Mouse (Mus musculus) C2C12 (cell line): ENCODE data around the gene Mgmt. TPM values are rescaled to one million over a fixed set of nuclear protein-coding genes. Genes with fewer than 3 reads are reported as not detected.

Experiments used
- H3K27me3 ChIP-seq: one replicate; pipeline ENCODE4 v1.6.1; 2011; ENCODE audit not compliant: control insufficient read depth, insufficient read depth, insufficient read length
- H3K36me3 ChIP-seq: one replicate; pipeline ENCODE4 v1.6.1; 2011; ENCODE audit not compliant: control insufficient read depth, insufficient read depth
- H3K4me3 ChIP-seq: one replicate; pipeline ENCODE4 v1.5.1; 2011; ENCODE audit warnings: mild to moderate bottlenecking, control low read depth; ENCODE audit not compliant: poor library complexity, insufficient read depth, severe bottlenecking
- H3K79me2 ChIP-seq: one replicate; pipeline ENCODE4 v1.6.1; 2011; ENCODE audit not compliant: control insufficient read depth, insufficient read depth
- H3K79me3 ChIP-seq: one replicate; pipeline ENCODE4 v1.6.1; 2011; ENCODE audit warnings: low read depth, control low read depth
- H3ac ChIP-seq: one replicate; pipeline ENCODE3; 2011; ENCODE audit warnings: low read depth; ENCODE audit not compliant: control insufficient read depth, insufficient read length
- CEBPB ChIP-seq: IDR thresholded peaks from one replicate; pipeline ENCODE4 v1.6.1; 2011; ENCODE audit warnings: low read depth, mild to moderate bottlenecking, control low read depth, moderate library complexity
- CTCF ChIP-seq: IDR thresholded peaks from one replicate; pipeline ENCODE4 v1.5.1; 2011; ENCODE audit not compliant: control insufficient read depth, insufficient read depth, insufficient read length
- FOSL1 ChIP-seq: IDR thresholded peaks from one replicate; pipeline ENCODE4 v1.8.0; 2011; ENCODE audit warnings: mild to moderate bottlenecking, low read length; ENCODE audit not compliant: poor library complexity, insufficient read depth, severe bottlenecking
- MAX ChIP-seq: IDR thresholded peaks from one replicate; pipeline ENCODE4 v1.6.1; 2011; ENCODE audit warnings: mild to moderate bottlenecking, control low read depth
- MYOD1 ChIP-seq: IDR thresholded peaks from one replicate; pipeline ENCODE4 v1.6.1; 2011; ENCODE audit warnings: low read depth; ENCODE audit not compliant: control insufficient read depth, insufficient read length
- MYOG ChIP-seq: IDR thresholded peaks from one replicate; pipeline ENCODE4 v1.6.1; 2011; ENCODE audit not compliant: control insufficient read depth, insufficient read length; ENCODE audit errors: extremely low read depth
- USF1 ChIP-seq: IDR thresholded peaks from one replicate; pipeline ENCODE4 v1.6.1; 2011; ENCODE audit warnings: low read depth, mild to moderate bottlenecking, control low read depth, moderate library complexity
- polyA plus RNA-seq: library from polyadenylated mRNA; unstranded; fragments of >200 nt; fragmentation: generic; extraction: Trizol; gene quantifications from one replicate; pipeline ENCODE4 v1.2.1, GENCODE M21; 2012; ENCODE audit warnings: missing spikeins

The Mgmt gene
- polyA plus RNA-seq, 1 experiment, result 1.9 TPM

DNA sequence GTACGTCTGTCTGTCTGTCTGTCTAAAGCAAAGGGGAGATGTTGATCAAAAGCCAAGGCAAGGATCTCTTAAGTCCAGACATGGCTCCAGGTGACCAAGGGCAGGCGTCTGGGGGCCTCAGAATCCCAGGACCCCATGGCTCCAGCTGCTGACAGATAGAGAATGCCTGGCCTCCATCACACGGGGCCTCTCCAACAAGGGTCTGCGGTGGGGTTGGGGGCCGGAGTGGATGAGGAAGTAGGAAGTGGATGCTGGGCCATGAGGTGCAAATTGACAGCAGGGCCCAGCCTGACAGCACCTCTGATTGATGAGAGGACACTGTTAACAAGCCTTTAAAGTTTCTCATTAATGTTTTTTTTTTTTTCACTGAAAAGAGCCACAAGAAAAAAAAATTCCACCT lies 237.5 kb downstream of the Mgmt start:
- no peak for TF ChIP-seq CTCF
- TF ChIP-seq CEBPB, result no peak
- no peak for TF ChIP-seq USF1
- TF ChIP-seq FOSL1, result no peak
- no peak for TF ChIP-seq MYOD1
- TF ChIP-seq MAX, result no peak
- no peak for TF ChIP-seq MYOG
- Histone ChIP-seq H3K36me3 (no peaks in the 10 kb centered on the region), H3ac (no peak overlapping the region), H3K27me3 (no peaks in the 10 kb centered on the region), H3K4me3 (no peak overlapping the region), H3K79me3 (no peaks in the 10 kb centered on the region), H3K79me2 (no peaks in the 10 kb centered on the region)

GRCm38 (mm10) chr7:137138101-137138500 lies 243.7 kb downstream of the Mgmt start:
- Histone ChIP-seq H3K79me2 (no peaks in the 10 kb centered on the region), H3K4me3 (no peak overlapping the region), H3ac (no peak overlapping the region), H3K36me3 (no peaks in the 10 kb centered on the region), H3K79me3 (no peaks in the 10 kb centered on the region), H3K27me3 (no peaks in the 10 kb centered on the region)
- TF ChIP-seq MAX (no peak), FOSL1 (no peak), CTCF (no peak), CEBPB (no peak), MYOG (no peak), USF1 (no peak), MYOD1 (no peak)

DNA sequence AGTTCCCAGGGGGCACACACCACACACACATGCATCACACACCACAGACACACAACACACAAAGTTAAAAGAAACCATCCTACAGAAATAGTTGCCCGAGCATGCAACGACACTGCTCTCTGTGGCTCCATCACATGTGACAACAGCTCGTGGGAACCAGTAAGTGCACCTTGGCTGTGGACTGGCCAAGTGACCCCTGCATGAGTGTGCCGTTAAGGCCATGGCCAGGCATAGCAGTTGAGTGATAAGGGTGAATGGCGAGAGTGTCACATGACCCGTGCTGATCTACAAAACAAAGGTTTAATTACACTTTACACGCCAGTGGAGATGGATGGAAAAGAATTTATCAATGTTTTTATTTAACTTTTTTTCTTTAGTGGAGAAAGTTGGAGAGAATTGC lies 245.9 kb downstream of the Mgmt start:
- no peak overlapping the region for H3K4me3 ChIP-seq
- TF ChIP-seq USF1, result no peak
- TF ChIP-seq MYOD1, result no peak
- no peak for TF ChIP-seq CEBPB
- no peak for TF ChIP-seq FOSL1
- no peak for TF ChIP-seq CTCF
- no peak for TF ChIP-seq MYOG
- TF ChIP-seq MAX, result no peak
- H3K27me3 ChIP-seq, result no peaks in the 10 kb centered on the region
- no peaks in the 10 kb centered on the region for H3K79me2 ChIP-seq
- no peaks in the 10 kb centered on the region for H3K79me3 ChIP-seq
- H3K36me3 ChIP-seq, result no peaks in the 10 kb centered on the region
- H3ac ChIP-seq, result no peak overlapping the region

- Histone ChIP-seq H3K36me3 (no peaks in the 10 kb centered on the region), H3K79me2 (no peaks in the 10 kb centered on the region)
- no peak for TF ChIP-seq USF1
- no peak for TF ChIP-seq MYOG
- TF ChIP-seq CEBPB, result no peak
- no peak for TF ChIP-seq MYOD1
- TF ChIP-seq MAX, result no peak
- TF ChIP-seq CTCF, result no peak
- no peak for TF ChIP-seq FOSL1
Measured at GRCm38 (mm10) chr7:137141386-137141785, 247.0 kb downstream of the Mgmt start.

DNA sequence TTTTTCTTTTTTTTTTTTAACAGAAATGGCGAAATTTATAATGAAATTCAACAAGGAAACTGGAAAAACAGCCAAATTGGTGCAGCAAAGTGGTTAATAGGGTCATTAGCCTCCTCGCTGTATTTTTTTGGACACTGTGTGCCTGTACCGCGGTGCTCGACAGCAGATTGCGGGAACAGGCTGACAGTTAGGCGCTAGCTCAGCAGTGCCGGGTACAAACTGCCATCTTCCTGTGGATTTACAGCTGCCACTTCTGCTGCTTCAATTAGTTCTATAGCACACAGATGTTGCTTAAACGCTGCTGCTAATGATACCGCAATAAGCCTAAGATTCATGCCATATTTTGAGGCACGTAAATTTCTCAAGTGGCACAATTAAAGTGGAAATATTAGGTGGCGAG lies 252.7 kb downstream of the Mgmt start:
- Histone ChIP-seq H3ac (no peak overlapping the region), H3K79me3 (no peaks in the 10 kb centered on the region), H3K27me3 (peaks cover 9% of the 10 kb centered on the region), H3K79me2 (no peaks in the 10 kb centered on the region), H3K4me3 (no peak overlapping the region), H3K36me3 (no peaks in the 10 kb centered on the region)
- TF ChIP-seq FOSL1, result no peak
- no peak for TF ChIP-seq USF1
- no peak for TF ChIP-seq CEBPB
- TF ChIP-seq CTCF, result no peak
- TF ChIP-seq MYOD1, result no peak
- TF ChIP-seq MAX, result no peak
- TF ChIP-seq MYOG, result no peak

More at GRCm38 (mm10) chr7:137141386-137141785, 247.0 kb downstream of the Mgmt start:
- no peak overlapping the region for H3ac ChIP-seq
- no peaks in the 10 kb centered on the region for H3K27me3 ChIP-seq
- no peak overlapping the region for H3K4me3 ChIP-seq
- no peaks in the 10 kb centered on the region for H3K79me3 ChIP-seq

GRCm38 (mm10) chr7:137151854-137152253 lies 257.4 kb downstream of the Mgmt start:
- H3K27me3 ChIP-seq, result peaks cover 9% of the 10 kb centered on the region
- no peak for TF ChIP-seq MAX
- no peak for TF ChIP-seq MYOG
- TF ChIP-seq CTCF, result no peak
- TF ChIP-seq MYOD1, result no peak
- TF ChIP-seq USF1, result no peak
- TF ChIP-seq CEBPB, result no peak
- TF ChIP-seq FOSL1, result no peak
- H3K4me3 ChIP-seq, result no peak overlapping the region
- no peak overlapping the region for H3ac ChIP-seq
- no peaks in the 10 kb centered on the region for H3K36me3 ChIP-seq
- H3K79me3 ChIP-seq, result no peaks in the 10 kb centered on the region
- no peaks in the 10 kb centered on the region for H3K79me2 ChIP-seq
